Mouse (Mus musculus): ENCODE data around the gene Zfp958. TPM values are rescaled to one million over a fixed set of nuclear protein-coding genes. Genes with fewer than 3 reads are reported as not detected.
A peak's percentile ranks its signal among the peaks of the same experiment; 100 is the strongest.
"Not testable (repeated sequence)": the region's sequence is repeated elsewhere in the genome, so short reads cannot be mapped to it uniquely, and the experiment has no call there.

The Zfp958 gene
- 14.1 and 17.0 TPM in 2 replicates for polyA plus RNA-seq (2015; fragmentation: Nextera tagmentation; extraction: Ambion mirVana)

- Histone ChIP-seq H3K27me3 (replicated peaks) (no peaks in the 10 kb centered on the region), H3K36me3 (peaks cover 4% of the 10 kb centered on the region; the same call in 1 of the 2 replicates), H3K9ac (replicated peaks) (peak within 1 kb of the TSS; percentile 94), H3K27ac (replicated peaks) (peak within 1 kb of the TSS; percentile 88), H3K9me3 (replicated peaks) (no peaks in the 10 kb centered on the region), H3K4me3 (replicated peaks) (peak within 1 kb of the TSS; percentile 88), H3K4me1 (peaks cover 23% of the 10 kb centered on the region), H3K4me2 (peak within 1 kb of the TSS; percentile 93)
- 1% methylated on average over 25 of the region's 25 CpGs for WGBS
- ATAC-seq (ENCODE audit: low FRiP score) = peak; percentile 100
Observed at GRCm38 (mm10) chr8:4612932-4613853, at the start of gene Zfp958. Gene Zfp958 (plus strand): TSS chr8:4613167.

DNA sequence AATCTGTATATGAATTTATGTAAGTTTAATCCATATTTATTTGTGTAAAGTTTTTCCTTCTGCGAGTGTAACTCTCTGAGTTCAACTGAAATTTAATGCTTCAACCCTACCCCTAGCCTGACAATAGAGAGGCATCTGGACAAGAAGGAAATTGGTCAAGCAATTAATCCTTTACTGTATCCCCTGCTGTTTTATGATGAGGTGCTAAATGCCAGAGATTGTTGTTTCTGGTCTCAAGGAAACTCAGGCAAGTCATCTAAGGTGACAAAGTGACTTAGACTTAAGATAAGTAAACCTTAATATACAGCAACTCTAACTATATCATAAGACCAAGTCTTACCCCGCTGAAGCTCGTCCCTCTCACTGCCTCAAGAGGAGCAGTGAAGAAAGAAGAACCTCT, 31.0 kb upstream of the Zfp958 start:
- Histone ChIP-seq H3K4me3 (replicated peaks) (no peak overlapping the region), H3K36me3 (no peaks in the 10 kb centered on the region), H3K9me3 (replicated peaks) (no peaks in the 10 kb centered on the region), H3K4me2 (no peak overlapping the region), H3K4me1 (no peaks in the 10 kb centered on the region), H3K27ac (replicated peaks) (no peak overlapping the region), H3K9ac (replicated peaks) (no peak overlapping the region), H3K27me3 (replicated peaks) (no peaks in the 10 kb centered on the region)
- 28% methylated on average over 3 of the region's 3 CpGs for WGBS
- ATAC-seq (ENCODE audit: low FRiP score) = no peak

DNA sequence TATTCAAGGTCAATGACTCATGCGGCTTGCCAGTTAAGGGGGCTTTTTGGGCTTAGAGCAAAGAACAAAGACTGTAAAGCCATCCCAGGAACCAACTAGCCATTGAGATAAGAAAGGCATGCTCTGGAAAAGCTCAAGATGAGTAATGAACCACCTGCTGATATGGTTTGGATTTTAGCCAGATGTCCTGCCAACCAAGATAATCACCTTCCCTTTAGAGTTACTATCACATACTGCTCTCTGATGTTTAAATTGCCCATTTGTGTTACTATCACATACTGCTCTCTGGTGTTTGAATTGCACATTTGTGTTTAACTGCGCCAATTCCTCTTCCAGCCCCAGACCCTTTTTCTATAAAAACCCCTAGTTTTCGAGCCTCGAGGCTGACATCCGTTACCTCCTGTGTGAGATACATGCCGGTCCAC, 30.2 kb upstream of the Zfp958 start:
- no peak overlapping the region for H3K4me2 ChIP-seq
- no peak overlapping the region for H3K9ac ChIP-seq (replicated peaks)
- no peaks in the 10 kb centered on the region for H3K27me3 ChIP-seq (replicated peaks)
- WGBS = 35% methylated on average over 6 of the region's 6 CpGs
- H3K4me3 ChIP-seq (replicated peaks) = no peak overlapping the region
- no peak for ATAC-seq (ENCODE audit: low FRiP score)
- H3K27ac ChIP-seq (replicated peaks) = no peak overlapping the region
- H3K9me3 ChIP-seq (replicated peaks) = no peaks in the 10 kb centered on the region
- H3K4me1 ChIP-seq = no peaks in the 10 kb centered on the region
- H3K36me3 ChIP-seq = no peaks in the 10 kb centered on the region

- 92% methylated on average over 1 of the region's 1 CpGs for WGBS
- H3K4me2 ChIP-seq = no peak overlapping the region
- no peaks in the 10 kb centered on the region for H3K9me3 ChIP-seq (replicated peaks)
- H3K4me3 ChIP-seq (replicated peaks) = no peak overlapping the region
- H3K9ac ChIP-seq (replicated peaks) = no peak overlapping the region
- H3K36me3 ChIP-seq = no peaks in the 10 kb centered on the region
- no peak overlapping the region for H3K27ac ChIP-seq (replicated peaks)
- H3K4me1 ChIP-seq = no peaks in the 10 kb centered on the region
- H3K27me3 ChIP-seq (replicated peaks) = no peaks in the 10 kb centered on the region
- no peak for ATAC-seq (ENCODE audit: low FRiP score)
Observed at GRCm38 (mm10) chr8:4584660-4585059, 28.3 kb upstream of the Zfp958 start.

- Histone ChIP-seq H3K9ac (replicated peaks) (no peak overlapping the region), H3K36me3 (no peaks in the 10 kb centered on the region), H3K9me3 (replicated peaks) (no peaks in the 10 kb centered on the region), H3K27me3 (replicated peaks) (no peaks in the 10 kb centered on the region), H3K4me2 (no peak overlapping the region), H3K27ac (replicated peaks) (no peak overlapping the region), H3K4me3 (replicated peaks) (no peak overlapping the region), H3K4me1 (no peaks in the 10 kb centered on the region)
- 31% methylated on average over 4 of the region's 4 CpGs for WGBS
- ATAC-seq (ENCODE audit: low FRiP score) = no peak
Observed at GRCm38 (mm10) chr8:4586356-4586755, 26.6 kb upstream of the Zfp958 start.

- ATAC-seq (ENCODE audit: low FRiP score) = peak; percentile 88
- Histone ChIP-seq H3K27me3 (replicated peaks) (no peaks in the 10 kb centered on the region), H3K9ac (replicated peaks) (no peak overlapping the region), H3K27ac (replicated peaks) (no peak overlapping the region), H3K4me1 (no peaks in the 10 kb centered on the region), H3K36me3 (no peaks in the 10 kb centered on the region), H3K4me3 (replicated peaks) (no peak overlapping the region), H3K4me2 (no peak overlapping the region), H3K9me3 (replicated peaks) (no peaks in the 10 kb centered on the region)
- 42% methylated on average over 9 of the region's 9 CpGs for WGBS
Observed at GRCm38 (mm10) chr8:4588165-4589000, 24.6 kb upstream of the Zfp958 start.

DNA sequence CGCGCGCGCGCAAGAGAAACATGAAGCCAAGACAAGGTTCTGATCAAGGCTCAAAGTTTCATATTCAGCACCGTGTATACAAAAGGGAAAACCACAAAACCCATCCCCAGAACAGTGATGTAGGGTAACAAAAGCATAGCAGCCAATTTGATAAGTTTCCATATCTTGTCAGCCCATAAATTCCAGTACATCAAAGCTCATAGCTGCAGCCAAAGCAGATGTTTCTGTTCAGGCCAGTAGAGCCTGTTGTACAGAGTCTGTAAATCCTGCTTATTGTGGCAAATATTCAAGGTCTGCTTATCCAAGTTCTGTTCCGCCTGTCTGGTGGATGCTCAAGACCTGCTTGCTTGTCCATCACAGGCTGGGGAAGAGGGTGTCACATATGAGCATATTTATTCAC, 4.1 kb upstream of the Zfp958 start:
- H3K36me3 ChIP-seq = no peaks in the 10 kb centered on the region
- H3K27ac ChIP-seq (replicated peaks) = no peak overlapping the region
- H3K9me3 ChIP-seq (replicated peaks) = no peaks in the 10 kb centered on the region
- no peak overlapping the region for H3K4me2 ChIP-seq
- no peak for ATAC-seq (ENCODE audit: low FRiP score)
- no peaks in the 10 kb centered on the region for H3K27me3 ChIP-seq (replicated peaks)
- 90% methylated on average over 7 of the region's 7 CpGs for whole genome bisulfite sequencing
- H3K4me1 ChIP-seq = peaks cover 4% of the 10 kb centered on the region
- H3K9ac ChIP-seq (replicated peaks) = no peak overlapping the region
- no peak overlapping the region for H3K4me3 ChIP-seq (replicated peaks)

- not testable (repeated sequence) for H3K27ac ChIP-seq (replicated peaks); H3K4me2 ChIP-seq; H3K4me3 ChIP-seq (replicated peaks); ATAC-seq (ENCODE audit: low FRiP score); H3K27me3 ChIP-seq (replicated peaks); H3K36me3 ChIP-seq; H3K9ac ChIP-seq (replicated peaks); H3K9me3 ChIP-seq (replicated peaks)
- WGBS = 64% methylated on average over 4 of the region's 4 CpGs
- H3K4me1 ChIP-seq = peaks cover 23% of the 10 kb centered on the region
Observed at GRCm38 (mm10) chr8:4611626-4612175, 1.3 kb upstream of the Zfp958 start.

GRCm38 (mm10) chr8:4627349-4627748, 14.4 kb downstream of the Zfp958 start:
- peaks cover 35% of the 10 kb centered on the region for H3K9me3 ChIP-seq (replicated peaks)
- no peak overlapping the region for H3K4me2 ChIP-seq
- no peak overlapping the region for H3K27ac ChIP-seq (replicated peaks)
- WGBS = 100% methylated on average over 1 of the region's 1 CpGs
- H3K27me3 ChIP-seq (replicated peaks) = no peaks in the 10 kb centered on the region
- peaks cover 71% of the 10 kb centered on the region for H3K36me3 ChIP-seq
- ATAC-seq (ENCODE audit: low FRiP score) = no peak
- no peaks in the 10 kb centered on the region for H3K4me1 ChIP-seq
- no peak overlapping the region for H3K4me3 ChIP-seq (replicated peaks)
- no peak overlapping the region for H3K9ac ChIP-seq (replicated peaks)

GRCm38 (mm10) chr8:4637071-4637470, 24.1 kb downstream of the Zfp958 start:
- H3K9me3 ChIP-seq (replicated peaks) = no peaks in the 10 kb centered on the region
- peaks cover 8% of the 10 kb centered on the region for H3K36me3 ChIP-seq
- H3K4me3 ChIP-seq (replicated peaks) = no peak overlapping the region
- WGBS = 93% methylated on average over 4 of the region's 4 CpGs
- no peak overlapping the region for H3K9ac ChIP-seq (replicated peaks)
- no peak for ATAC-seq (ENCODE audit: low FRiP score)
- no peaks in the 10 kb centered on the region for H3K27me3 ChIP-seq (replicated peaks)
- no peak overlapping the region for H3K4me2 ChIP-seq
- no peak overlapping the region for H3K27ac ChIP-seq (replicated peaks)
- no peaks in the 10 kb centered on the region for H3K4me1 ChIP-seq

DNA sequence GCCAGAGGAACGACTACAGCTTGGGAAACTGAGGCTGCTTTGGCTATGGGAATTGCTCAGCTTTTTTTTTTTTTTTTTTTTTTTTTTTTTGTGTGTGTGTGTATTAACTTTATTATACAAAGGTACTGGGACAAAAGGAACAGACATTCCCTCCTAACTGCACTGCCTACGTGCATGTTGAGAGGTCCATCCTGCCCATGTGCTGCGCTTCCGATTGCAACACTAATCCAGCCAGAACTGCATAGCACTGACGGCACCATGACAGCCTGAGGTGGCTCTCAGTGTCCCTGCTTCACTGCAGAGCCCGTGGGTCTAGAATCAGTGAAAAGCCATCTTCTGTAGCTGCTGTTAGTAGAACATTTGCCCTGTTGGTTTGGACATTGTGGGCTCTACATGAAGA, 30.0 kb downstream of the Zfp958 start:
- not testable (repeated sequence) for H3K27me3 ChIP-seq (replicated peaks); H3K9me3 ChIP-seq (replicated peaks); H3K36me3 ChIP-seq; H3K4me2 ChIP-seq; H3K27ac ChIP-seq (replicated peaks); ATAC-seq (ENCODE audit: low FRiP score); H3K4me3 ChIP-seq (replicated peaks); H3K9ac ChIP-seq (replicated peaks); H3K4me1 ChIP-seq
- WGBS = 89% methylated on average over 6 of the region's 6 CpGs
